Mouse (Mus musculus): Measurements from ENCODE around the gene Otud4.

DNA sequence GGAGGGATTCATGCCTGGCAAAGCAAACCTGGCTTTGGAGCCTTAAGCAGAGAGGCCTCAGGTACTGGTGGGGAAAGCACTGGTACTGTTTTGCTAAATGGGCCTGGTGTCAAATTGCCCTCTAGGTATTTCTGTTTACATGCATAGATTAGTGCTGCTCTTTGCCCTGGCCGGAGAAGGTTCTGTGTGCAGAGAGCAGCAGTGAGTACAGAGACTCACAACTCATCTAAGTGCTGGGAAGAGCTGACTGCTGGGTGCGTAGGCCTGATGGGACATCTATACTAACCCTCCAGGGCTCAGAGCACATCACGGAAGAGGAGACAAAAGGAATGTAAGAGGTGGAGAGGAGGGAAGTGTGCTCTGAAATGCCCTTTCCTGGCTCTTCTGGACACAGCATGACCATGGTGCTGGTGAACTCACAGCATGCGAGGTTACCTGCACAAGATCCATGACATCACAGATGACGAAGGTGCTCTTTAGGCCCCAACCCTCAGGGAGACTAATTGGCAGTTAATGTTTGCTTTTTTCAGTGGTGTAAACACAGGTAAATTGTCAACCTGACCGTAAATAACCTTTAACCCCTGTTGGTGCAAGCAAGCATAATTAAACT lies 23.6 kb upstream of the Otud4 start:
- no peak for TF ChIP-seq POLR2A (IDR thresholded peaks at IDR 0.05; ENCODE audit: low read depth, low read length)
- TF ChIP-seq CTCF (IDR thresholded peaks at IDR 0.05; ENCODE audit: extremely low read depth, insufficient read depth, insufficient read length, insufficient replicate concordance) = no peak

All from spleen, adult 2 months (tissue).